Mouse (Mus musculus): ENCODE data around the gene H3f3a. TPM values are rescaled to one million over a fixed set of nuclear protein-coding genes. Genes with fewer than 3 reads are reported as not detected.

The H3f3a gene
- total and polyA plus RNA-seq, 3 experiments, result 258 to 430 (median 405) TPM

GRCm38 (mm10) chr1:180798660-180799059 is 15.1 kb downstream of the H3f3a start:
- intact Hi-C loops (cut with DNase I), result no loop called here
- Histone ChIP-seq H3K27me3 (ENCODE audit: control insufficient read depth, insufficient read depth, low read length) (no peaks in the 10 kb centered on the region), H3K4me1 (ENCODE audit: control insufficient read depth, insufficient read depth, low read length) (no peaks in the 10 kb centered on the region), H3K4me3 (no peak overlapping the region), H3K36me3 (ENCODE audit: control insufficient read depth, insufficient read depth, low read length) (peaks cover 8% of the 10 kb centered on the region), H3K79me2 (replicated peaks; ENCODE audit: control insufficient read depth, insufficient read depth, low read length) (no peaks in the 10 kb centered on the region), H3K9ac (ENCODE audit: low read depth, low read length) (no peak overlapping the region), H3K27ac (no peak overlapping the region)
- 98% methylated on average over 5 of the region's 5 CpGs for WGBS
- DNase-seq, result no peak
- TF ChIP-seq POLR2A (IDR thresholded peaks at IDR 0.05; ENCODE audit: insufficient read depth, low read depth, low read length), result no peak
- no peak for TF ChIP-seq EP300 (IDR thresholded peaks at IDR 0.05; ENCODE audit: insufficient read depth, low read depth, low read length)
- no peak for TF ChIP-seq CTCF (IDR thresholded peaks at IDR 0.05)

- Histone ChIP-seq H3K9ac (ENCODE audit: low read depth, low read length) (no peak overlapping the region), H3K4me1 (ENCODE audit: control insufficient read depth, insufficient read depth, low read length) (no peaks in the 10 kb centered on the region), H3K27me3 (ENCODE audit: control insufficient read depth, insufficient read depth, low read length) (no peaks in the 10 kb centered on the region), H3K27ac (no peak overlapping the region), H3K4me3 (peak overlapping the region; percentile 38), H3K36me3 (ENCODE audit: control insufficient read depth, insufficient read depth, low read length) (no peaks in the 10 kb centered on the region), H3K79me2 (replicated peaks; ENCODE audit: control insufficient read depth, insufficient read depth, low read length) (no peaks in the 10 kb centered on the region)
- 2% methylated on average over 21 of the region's 21 CpGs for WGBS
- no peak for DNase-seq
- intact Hi-C loops (cut with DNase I), result no loop called here
- TF ChIP-seq POLR2A (IDR thresholded peaks at IDR 0.05; ENCODE audit: insufficient read depth, low read depth, low read length) (no peak), CTCF (IDR thresholded peaks at IDR 0.05) (0 out of 2 replicates have a peak, but pooled peaks have one; percentile 6), EP300 (IDR thresholded peaks at IDR 0.05; ENCODE audit: insufficient read depth, low read depth, low read length) (no peak)
Observed at GRCm38 (mm10) chr1:180794170-180794569, 19.6 kb downstream of the H3f3a start.

- H3K9ac ChIP-seq (ENCODE audit: low read depth, low read length), result no peak overlapping the region
- no peaks in the 10 kb centered on the region for H3K27me3 ChIP-seq (ENCODE audit: control insufficient read depth, insufficient read depth, low read length)
- H3K4me3 ChIP-seq, result peak overlapping the region; percentile 38
- TF ChIP-seq EP300 (IDR thresholded peaks at IDR 0.05; ENCODE audit: insufficient read depth, low read depth, low read length), result no peak
- no peak for TF ChIP-seq POLR2A (IDR thresholded peaks at IDR 0.05; ENCODE audit: insufficient read depth, low read depth, low read length)
- TF ChIP-seq CTCF (IDR thresholded peaks at IDR 0.05), result no peak
- DNase-seq, result peak in 1 of 2 experiments; percentile 26
- H3K27ac ChIP-seq, result no peak overlapping the region
- 25% methylated on average over 18 of the region's 18 CpGs for WGBS
- intact Hi-C loops (cut with DNase I), result no loop called here
- no peaks in the 10 kb centered on the region for H3K79me2 ChIP-seq (replicated peaks; ENCODE audit: control insufficient read depth, insufficient read depth, low read length)
- no peaks in the 10 kb centered on the region for H3K36me3 ChIP-seq (ENCODE audit: control insufficient read depth, insufficient read depth, low read length)
- H3K4me1 ChIP-seq (ENCODE audit: control insufficient read depth, insufficient read depth, low read length), result no peaks in the 10 kb centered on the region
Observed at GRCm38 (mm10) chr1:180793445-180794117, 20.2 kb downstream of the H3f3a start.

- H3K79me2 ChIP-seq (replicated peaks; ENCODE audit: control insufficient read depth, insufficient read depth, low read length), result no peaks in the 10 kb centered on the region
- H3K27ac ChIP-seq, result no peak overlapping the region
- no peak overlapping the region for H3K9ac ChIP-seq (ENCODE audit: low read depth, low read length)
- intact Hi-C loops (cut with DNase I), result no loop called here
- H3K4me1 ChIP-seq (ENCODE audit: control insufficient read depth, insufficient read depth, low read length), result no peaks in the 10 kb centered on the region
- no peak overlapping the region for H3K4me3 ChIP-seq
- no peaks in the 10 kb centered on the region for H3K36me3 ChIP-seq (ENCODE audit: control insufficient read depth, insufficient read depth, low read length)
- H3K27me3 ChIP-seq (ENCODE audit: control insufficient read depth, insufficient read depth, low read length), result no peaks in the 10 kb centered on the region
- TF ChIP-seq CTCF (IDR thresholded peaks at IDR 0.05) (no peak), POLR2A (IDR thresholded peaks at IDR 0.05; ENCODE audit: insufficient read depth, low read depth, low read length) (no peak), EP300 (IDR thresholded peaks at IDR 0.05; ENCODE audit: insufficient read depth, low read depth, low read length) (no peak)
- no peak for DNase-seq
- WGBS, result 84% methylated on average over 4 of the region's 4 CpGs
Observed at GRCm38 (mm10) chr1:180792814-180793213, 20.9 kb downstream of the H3f3a start.

- 62% methylated on average over 14 of the region's 14 CpGs for WGBS
Observed at GRCm38 (mm10) chr1:180791821-180792480, 21.8 kb downstream of the H3f3a start.

GRCm38 (mm10) chr1:180783580-180783928 is 30.2 kb downstream of the H3f3a start:
- no peak overlapping the region for H3K4me3 ChIP-seq
- intact Hi-C loops (cut with DNase I), result no loop called here
- no peak overlapping the region for H3K9ac ChIP-seq (ENCODE audit: low read depth, low read length)
- H3K27ac ChIP-seq, result no peak overlapping the region
- no peaks in the 10 kb centered on the region for H3K27me3 ChIP-seq (ENCODE audit: control insufficient read depth, insufficient read depth, low read length)
- H3K79me2 ChIP-seq (replicated peaks; ENCODE audit: control insufficient read depth, insufficient read depth, low read length), result no peaks in the 10 kb centered on the region
- TF ChIP-seq CTCF (IDR thresholded peaks at IDR 0.05) (no peak), POLR2A (IDR thresholded peaks at IDR 0.05; ENCODE audit: insufficient read depth, low read depth, low read length) (no peak)
- 54% methylated on average over 3 of the region's 3 CpGs for whole genome bisulfite sequencing
- no peaks in the 10 kb centered on the region for H3K4me1 ChIP-seq (ENCODE audit: control insufficient read depth, insufficient read depth, low read length)
- no peaks in the 10 kb centered on the region for H3K36me3 ChIP-seq (ENCODE audit: control insufficient read depth, insufficient read depth, low read length)
- DNase-seq, result no peak

More at GRCm38 (mm10) chr1:180791821-180792480, 21.8 kb downstream of the H3f3a start:
- H3K27me3 ChIP-seq (ENCODE audit: control insufficient read depth, insufficient read depth, low read length), result no peaks in the 10 kb centered on the region
- no peak for TF ChIP-seq EP300 (IDR thresholded peaks at IDR 0.05; ENCODE audit: insufficient read depth, low read depth, low read length)
- TF ChIP-seq POLR2A (IDR thresholded peaks at IDR 0.05; ENCODE audit: insufficient read depth, low read depth, low read length), result no peak
- no peak for TF ChIP-seq CTCF (IDR thresholded peaks at IDR 0.05)
- H3K9ac ChIP-seq (ENCODE audit: low read depth, low read length), result no peak overlapping the region
- H3K79me2 ChIP-seq (replicated peaks; ENCODE audit: control insufficient read depth, insufficient read depth, low read length), result no peaks in the 10 kb centered on the region
- H3K4me3 ChIP-seq, result no peak overlapping the region
- intact Hi-C loops (cut with DNase I), result no loop called here
- H3K36me3 ChIP-seq (ENCODE audit: control insufficient read depth, insufficient read depth, low read length), result no peaks in the 10 kb centered on the region
- H3K27ac ChIP-seq, result no peak overlapping the region
- no peak for DNase-seq
- H3K4me1 ChIP-seq (ENCODE audit: control insufficient read depth, insufficient read depth, low read length), result no peaks in the 10 kb centered on the region
